Mouse (Mus musculus) adrenal gland, postnatal 36 days (tissue): ENCODE measurements at regions not wholly inside any gene's neighbourhood (a gene's known extent, or its start where the extent isn't known, plus 50 kb on each side); places are given as distances from the start of the nearest gene placed in this dataset.
"Not testable (repeated sequence)": the region's sequence is repeated elsewhere in the genome, so short reads cannot be mapped to it uniquely, and the experiment has no call there.

Experiments used
- DNase-seq, 2 experiments: peaks; one replicate each; pipeline ENCODE4 v3.0.0; 2021; ENCODE audit warnings: mixed read lengths in 1 of 2

DNA sequence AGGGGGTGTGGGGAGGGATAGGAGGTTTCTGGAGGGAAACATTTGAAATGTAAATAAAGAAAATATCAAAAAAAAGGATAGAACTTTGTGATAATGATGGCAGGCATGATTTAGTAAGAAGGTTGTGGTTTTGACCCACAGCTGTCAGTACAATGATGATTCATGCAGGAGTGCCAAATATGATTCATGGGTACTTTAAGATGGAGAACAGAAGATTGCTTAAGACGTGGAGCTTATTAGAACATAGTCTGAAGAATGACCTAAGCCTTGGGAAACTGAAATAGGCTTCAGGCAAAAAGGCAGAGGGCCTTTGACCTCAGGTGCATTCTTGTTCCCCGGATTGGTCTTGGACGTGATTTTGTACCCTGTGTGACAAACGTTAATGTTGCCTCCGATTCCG is 671.4 kb downstream of the Dad1 start:
- not testable (repeated sequence) for DNase-seq

DNA sequence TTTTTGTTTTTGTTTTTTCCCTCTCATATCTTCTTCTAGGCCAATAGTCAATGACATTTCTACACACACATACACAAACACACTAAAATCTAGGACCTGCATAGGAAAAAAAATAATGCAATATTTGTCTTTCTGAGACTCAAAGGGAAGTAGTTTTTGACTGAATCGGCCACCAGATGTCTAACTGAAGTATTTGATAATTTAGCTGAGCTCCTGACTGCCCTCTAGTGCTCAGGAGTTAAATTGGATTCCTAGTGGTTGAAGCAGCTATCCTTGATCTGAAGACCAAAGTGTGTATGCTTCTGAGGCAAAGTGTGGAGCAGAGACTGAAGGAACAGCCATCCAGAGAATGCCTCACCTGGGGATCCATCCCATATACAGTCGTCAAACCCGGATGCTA is 672.2 kb downstream of the Dad1 start:
- DNase-seq: not testable (repeated sequence)

DNA sequence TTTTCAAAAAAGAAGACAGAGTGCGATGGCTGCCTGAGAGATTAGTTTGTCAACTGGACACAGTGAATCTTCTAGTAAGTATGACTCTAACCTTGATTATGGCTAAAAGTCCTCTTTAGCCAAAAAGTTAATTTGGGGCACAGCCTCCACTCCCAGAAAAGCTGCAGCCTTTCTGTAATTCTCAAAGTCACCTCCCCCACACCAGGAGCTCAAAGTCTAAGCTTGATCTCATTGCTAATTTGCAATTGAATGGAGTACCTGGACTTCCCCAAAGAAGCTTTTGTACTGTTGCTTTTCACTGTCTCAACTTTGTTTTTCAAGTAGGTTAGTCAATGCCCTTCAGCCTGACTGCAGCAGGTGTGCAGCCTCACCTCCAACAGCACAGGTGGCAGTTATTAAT is 677.0 kb downstream of the Dad1 start:
- DNase-seq: not testable (repeated sequence)

DNA sequence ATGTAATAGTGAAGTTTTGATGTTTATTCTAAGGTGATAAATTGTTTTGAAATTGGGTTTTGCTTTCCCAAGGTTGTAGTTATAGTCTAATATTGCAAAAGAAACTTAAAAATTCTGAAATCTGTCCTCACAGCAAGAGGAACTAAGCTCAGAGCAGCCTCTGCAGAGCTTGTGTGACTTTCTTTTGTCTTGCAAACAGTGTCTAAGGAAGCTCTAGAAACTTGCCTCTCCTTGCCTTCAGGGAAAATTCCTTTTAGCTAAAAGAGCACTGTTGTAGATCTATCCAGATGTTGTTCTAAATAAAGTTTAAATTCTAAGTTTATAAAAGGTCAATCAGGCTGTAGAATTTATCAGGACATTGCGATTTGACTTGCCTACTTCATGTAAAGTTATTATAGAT is 681.2 kb downstream of the Dad1 start:
- not testable (repeated sequence) for DNase-seq

DNA sequence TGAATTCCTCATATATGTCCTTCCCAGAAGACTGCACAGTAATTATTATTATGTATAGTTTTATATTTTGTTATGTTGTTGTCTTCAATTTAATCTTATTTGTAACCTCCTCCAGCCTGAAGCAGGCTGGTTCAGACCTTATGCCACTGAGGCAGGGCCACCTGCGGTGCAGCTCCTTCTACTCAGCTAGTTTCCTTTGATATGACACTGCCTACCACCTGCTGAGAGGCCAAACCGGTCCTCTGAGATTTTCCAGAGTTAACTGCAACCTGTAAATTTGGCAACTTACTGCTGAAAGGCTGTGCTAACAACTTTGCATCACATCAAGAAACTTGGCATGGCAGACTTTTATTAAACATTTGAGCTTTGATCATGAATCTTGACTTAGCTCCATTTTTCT is 691.3 kb downstream of the Dad1 start:
- DNase-seq: no peak

DNA sequence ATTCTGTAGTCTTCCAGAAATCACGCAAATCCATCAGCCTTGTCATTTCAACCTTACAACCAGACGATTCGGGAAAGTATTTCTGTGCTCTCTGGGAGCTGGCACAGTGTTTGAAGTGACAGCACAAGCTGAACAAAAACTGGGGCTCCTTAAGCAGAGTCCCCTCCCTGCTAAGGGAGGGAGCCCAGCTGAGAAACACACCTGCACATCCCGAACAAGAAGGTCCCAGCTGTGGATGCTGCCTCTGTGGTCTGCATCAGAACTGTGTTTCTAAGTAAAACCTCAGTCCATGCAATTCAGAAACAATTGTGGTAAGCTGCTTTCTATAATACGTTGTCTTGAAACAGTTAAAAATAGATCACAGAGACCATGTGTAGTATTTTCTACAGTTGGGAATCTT is 693.8 kb downstream of the Dad1 start:
- DNase-seq: not testable (repeated sequence)

DNA sequence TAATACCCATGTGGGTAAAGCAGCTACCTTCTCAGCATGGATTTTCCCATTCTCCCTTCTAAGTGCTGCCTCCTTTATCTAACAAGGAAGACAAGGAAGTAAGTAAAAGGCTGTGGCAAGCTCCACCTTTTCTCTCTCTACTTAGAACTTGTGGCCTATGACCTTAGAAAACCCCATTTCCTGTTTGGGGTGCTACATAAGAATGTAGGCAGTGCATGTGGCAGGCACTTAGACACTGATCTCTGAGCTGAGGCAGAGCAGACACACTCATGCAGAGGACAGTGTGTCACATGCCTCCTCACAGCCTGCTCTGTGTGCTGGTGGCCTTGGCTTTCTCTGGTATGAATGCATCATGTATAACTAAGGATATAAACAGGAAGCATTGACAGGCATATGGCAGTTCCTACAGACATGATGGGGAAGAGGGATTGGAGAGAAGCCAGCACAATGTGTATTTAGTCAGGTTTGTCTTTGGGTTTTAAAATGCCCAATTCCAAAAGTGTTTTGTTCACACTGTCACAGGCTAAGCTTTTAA is 694.5 kb downstream of the Dad1 start:
- not testable (repeated sequence) for DNase-seq

DNA sequence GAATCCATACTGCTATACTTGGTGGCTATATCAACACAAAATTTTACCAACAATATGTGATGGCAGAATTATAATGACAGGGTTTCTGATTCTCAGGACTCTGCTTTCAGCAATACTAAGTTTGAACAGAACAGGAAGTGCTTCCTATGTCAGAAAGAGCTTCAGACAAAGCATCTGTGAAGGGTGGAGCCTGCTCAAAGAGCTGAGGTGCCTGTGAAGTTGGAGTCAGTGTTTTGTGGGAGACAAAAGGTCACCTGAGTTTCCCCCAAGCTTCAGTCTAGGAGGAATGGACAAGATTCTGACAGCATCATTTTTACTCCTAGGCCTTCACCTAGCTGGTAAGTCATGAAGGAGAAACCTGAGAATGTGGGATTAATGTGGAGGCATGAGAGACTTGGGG is 700.1 kb downstream of the Dad1 start:
- DNase-seq: no peak

DNA sequence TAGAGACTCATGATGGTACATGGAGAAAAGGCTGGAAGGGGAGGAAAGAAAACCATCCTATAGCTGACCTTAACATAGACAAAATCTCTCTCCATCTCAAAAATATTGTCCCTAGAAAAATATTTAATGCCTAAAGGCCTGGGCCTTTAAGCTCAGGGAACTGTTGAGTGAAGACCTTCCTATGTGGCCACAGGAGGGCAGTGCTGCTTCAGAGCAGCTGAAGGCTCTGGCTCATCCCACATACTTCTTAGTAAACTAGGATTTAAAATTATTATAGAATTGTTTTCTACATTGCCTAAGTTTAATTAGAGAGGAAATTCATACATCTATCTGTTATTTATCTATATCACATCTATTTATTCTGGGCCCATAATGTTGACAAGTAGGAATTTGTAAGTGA is 706.5 kb downstream of the Dad1 start:
- peak; percentile 2 to 26 for DNase-seq

DNA sequence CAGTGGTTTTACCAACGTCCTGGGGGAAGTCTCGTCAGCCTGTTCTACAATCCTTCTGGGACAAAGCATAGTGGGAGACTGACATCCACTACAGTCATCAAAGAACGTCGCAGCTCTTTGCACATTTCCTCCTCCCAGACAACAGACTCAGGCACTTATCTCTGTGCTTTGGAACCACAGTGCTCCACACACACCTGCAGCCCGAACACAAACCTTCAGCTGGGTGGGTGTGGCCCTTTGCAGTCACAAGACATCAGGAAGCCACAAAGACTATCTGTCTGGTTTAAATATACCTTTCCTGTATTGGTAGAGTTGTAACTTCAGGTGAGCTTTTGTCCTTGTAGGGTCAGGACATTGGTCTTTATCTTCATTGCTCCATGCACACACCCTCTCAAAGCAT is 708.6 kb downstream of the Dad1 start:
- no peak for DNase-seq

DNA sequence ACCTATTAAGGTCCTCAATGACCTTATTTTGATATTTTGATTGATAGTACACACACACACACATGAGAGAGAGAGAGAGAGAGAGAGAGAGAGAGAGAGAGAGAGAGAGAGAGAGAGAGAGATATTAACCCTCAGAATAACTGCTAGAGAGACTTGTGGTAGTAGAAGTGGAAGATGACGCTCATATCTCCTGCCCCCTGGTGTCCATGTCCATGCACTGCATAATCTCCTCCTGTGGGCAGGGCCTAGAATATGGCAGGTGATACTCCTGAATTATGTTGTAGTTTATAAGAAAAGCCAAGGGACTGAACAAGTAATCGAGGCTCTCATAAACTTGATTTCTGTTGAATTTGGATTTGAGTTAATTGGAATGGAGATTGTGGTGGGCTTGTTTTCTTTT is 712.3 kb downstream of the Dad1 start:
- peak; percentile 46 to 64 for DNase-seq

DNA sequence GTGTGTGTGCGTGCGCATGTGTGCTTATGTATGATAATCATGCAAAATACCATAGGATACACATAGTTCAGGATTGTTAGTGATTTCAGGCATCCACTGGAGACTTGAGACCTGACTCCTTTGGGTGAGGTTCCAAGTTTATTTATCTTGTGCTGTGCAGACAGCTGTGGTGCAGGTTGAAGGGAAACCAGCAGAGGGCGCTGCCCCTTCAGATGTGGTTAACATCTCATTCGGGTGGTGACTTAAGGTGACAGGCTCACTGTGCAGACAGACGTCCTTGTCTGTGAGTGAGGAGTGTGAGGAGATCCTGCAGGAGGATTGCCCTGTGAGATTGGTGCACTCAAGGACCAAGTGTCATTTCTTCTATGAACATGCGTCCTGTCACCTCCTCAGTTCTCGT is 716.0 kb downstream of the Dad1 start:
- DNase-seq: peak in 1 of 2 experiments; percentile 3

DNA sequence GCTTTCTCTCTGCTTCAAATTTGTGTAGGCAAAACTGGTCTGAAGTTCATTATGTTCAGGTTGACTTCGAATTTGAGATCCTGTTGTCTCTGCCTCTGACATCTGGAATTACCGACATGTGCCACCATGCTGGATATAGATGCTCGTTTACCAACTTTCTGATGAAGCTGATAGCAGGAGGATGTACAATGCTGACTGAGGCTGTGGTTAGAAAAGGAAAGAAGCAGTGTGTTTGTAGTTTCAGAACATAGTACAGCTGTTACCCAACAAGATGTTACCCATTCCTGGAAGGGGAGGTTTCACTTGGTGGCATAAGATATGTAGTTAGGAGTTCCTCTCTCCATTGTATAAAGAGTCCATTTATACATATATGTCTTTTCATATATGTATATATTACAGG is 730.5 kb downstream of the Dad1 start:
- DNase-seq: not testable (repeated sequence)

DNA sequence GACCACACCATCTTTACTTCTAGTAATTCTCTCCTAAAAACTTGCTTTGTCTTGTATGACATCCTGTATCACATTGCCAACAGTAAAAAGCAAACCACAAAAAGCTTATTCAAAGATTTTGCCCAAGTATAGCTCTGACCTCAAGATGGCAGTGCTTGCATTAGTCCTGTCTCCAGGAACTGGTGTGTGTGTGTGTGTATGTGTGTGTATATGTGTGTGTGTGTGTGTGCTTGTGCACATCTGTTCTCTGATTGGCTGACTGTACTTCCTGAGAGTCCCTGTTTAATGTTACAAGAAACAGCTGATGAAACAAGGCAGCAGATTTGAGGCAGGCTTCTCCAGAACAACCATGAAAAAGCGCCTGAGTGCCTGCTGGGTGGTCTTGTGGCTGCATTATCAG is 735.0 kb downstream of the Dad1 start:
- not testable (repeated sequence) for DNase-seq

DNA sequence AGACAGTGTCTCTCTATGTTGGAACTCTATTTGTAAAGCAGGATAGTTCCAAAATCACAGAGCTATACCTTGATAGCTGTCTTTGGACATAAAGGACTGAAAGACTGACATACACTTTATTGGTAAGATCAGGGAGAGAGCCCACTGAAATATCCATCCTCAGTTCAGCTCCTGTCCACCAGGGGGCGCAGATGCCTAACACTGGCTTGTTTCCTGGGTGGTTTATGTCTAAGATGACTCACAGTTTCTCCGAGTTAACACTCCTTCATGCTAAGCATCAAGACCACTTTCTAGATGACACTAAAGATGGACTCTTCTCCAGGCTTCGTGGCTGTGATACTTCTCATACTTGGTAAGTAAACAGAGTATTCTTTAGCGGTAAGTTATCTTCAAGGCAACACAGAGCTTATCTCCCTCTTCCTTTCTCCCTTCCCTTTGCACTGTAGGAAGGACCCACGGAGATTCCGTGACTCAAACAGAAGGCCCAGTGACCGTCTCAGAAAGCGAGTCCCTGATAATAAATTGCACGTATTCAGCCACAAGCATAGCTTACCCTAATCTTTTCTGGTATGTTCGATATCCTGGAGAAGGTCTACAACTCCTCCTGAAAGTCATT is 737.2 kb downstream of the Dad1 start:
- DNase-seq: not testable (repeated sequence)

DNA sequence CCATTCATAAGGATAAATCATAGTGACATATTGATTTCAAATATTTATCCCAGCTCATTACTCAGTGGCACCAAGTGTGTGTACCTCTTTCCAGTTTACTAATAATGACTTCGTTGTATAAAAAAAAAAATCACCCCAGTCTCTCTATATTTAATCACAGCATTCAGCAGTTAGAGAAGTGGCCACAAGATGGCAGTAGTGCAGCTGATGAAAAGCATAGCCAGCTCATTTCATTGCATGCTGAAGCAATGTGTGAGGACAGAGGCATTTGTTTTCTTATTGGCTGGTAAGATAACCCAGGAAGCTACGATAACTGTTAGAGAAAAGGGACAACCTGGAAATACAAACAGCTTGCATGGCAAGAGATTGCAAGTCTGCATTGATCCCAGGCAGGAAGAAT is 748.5 kb downstream of the Dad1 start:
- peak; percentile 22 to 56 for DNase-seq

DNA sequence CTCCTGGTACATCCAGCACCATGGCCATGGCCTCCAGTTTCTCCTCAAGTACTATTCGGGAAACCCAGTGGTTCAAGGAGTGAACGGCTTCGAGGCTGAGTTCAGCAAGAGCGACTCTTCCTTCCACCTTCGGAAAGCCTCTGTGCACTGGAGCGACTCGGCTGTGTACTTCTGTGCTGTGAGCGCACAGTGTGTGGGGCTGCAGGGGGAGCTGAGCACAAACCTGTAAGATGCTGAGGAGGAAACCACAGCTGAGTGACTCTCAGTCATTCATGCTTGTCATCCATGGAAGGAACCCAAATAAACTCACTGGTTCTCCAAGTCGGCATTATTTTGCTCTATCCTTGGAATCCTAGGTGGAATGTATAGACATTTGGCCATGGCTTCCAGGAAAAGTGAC is 765.5 kb downstream of the Dad1 start:
- DNase-seq: not testable (repeated sequence)

DNA sequence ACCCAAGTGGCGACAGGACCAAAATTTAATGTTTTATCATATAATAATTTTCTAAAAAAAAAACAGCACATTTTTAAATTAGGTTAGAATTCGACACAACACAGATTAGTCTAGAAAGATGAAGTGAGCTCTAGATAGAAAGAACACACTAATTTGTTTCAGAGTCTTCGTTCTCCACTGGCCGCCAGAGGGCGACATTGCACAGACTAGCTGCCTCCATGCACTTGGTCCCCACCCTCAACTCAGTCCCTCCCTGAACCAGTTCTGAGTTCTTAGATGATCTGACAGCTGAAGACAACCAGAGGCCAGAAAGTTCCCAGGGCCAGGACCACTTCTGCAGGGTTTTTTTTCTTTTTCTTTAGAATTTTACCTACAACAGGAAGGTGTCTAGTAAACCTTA is 766.3 kb downstream of the Dad1 start:
- not testable (repeated sequence) for DNase-seq

DNA sequence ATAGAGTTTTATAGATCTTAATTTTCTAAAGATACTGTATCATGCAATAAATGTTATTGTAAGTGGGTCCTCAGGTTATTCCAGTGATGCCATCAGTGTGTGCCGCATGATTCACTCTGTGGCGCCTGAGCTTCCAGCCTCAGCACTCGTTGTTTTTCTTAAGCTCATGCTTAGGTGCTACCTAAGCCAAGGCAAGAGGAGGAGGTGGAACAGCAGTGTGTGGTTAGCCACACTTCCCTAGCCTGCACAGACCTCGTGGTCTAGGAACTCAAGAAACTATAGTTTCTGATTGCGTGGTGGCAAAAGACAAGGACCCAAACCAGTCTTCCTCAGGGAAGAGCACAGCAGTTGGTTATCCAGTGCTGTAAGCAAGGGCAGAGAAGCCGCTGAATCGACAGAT is 779.7 kb downstream of the Dad1 start:
- DNase-seq: not testable (repeated sequence)

DNA sequence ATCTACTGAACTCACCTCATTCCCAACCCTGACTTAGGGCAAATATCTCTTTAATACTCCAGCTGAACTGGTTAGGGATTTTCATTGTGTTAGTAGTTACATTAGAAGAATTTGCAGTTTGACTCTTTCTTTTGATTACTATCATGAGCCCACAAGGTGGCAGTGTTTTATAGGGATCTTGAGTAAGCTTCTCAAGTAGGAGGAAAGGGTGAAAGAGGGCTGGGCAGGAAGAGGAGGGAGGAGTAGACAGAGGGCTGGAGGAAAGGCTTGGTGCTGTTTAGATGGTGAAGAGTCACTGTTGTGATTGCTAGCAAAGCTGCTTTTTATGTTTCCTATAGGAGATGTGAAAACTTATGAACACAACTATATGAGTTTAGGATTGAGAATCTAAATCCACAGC is 793.1 kb downstream of the Dad1 start:
- not testable (repeated sequence) for DNase-seq

DNA sequence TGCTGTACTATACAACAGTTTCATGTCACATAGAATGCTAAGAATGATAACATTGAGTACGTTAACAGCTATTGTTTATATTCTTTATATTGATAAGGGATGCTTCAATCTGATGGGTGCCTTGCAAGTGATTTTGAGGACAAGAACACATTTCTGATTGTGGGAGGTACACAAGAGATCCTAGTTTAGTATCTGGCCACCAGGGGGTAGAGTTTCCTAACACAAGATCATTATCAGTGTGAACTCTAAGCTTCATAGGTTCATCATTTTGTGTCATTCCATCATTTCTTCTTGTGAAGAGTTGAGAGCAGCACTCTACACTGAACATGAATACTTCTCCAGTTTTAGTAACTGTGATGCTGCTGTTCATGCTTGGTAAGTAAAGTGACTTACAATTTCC is 799.9 kb downstream of the Dad1 start:
- no peak for DNase-seq

DNA sequence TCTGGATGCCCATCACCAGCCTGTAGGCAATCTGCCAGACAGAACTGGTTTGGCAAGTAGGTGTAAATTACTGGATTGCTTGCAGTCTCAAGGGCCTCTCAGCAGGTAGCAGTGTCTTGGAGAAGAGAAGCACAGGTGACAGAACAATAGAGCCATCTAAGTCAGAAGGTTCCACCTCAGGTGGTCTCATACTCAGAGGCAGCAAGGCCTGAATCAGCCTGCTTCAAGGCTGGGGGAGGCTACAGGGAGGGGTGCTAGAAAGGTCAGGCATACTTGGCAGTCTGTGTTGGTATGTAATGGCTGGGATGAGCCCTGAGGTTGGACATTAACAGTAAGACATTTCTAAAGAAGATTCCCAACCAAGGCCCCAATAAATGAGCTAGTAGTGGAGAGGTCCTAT is 814.3 kb downstream of the Dad1 start:
- DNase-seq: not testable (repeated sequence)

DNA sequence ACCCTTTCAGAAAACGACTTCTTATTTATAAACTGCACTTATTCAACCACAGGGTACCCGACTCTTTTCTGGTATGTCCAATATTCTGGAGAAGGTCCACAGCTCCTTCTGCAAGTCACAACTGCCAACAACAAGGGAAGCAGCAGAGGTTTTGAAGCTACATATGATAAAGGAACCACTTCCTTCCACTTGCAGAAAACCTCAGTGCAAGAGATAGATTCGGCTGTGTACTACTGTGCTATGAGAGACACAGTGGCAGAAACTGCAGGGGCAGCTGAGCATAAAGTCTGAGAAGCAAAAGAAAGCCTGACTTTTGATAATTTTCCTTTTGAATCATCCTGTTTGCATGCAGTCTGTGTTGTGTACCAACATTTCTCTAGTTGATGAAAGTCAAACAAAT is 823.8 kb downstream of the Dad1 start:
- DNase-seq: not testable (repeated sequence)

DNA sequence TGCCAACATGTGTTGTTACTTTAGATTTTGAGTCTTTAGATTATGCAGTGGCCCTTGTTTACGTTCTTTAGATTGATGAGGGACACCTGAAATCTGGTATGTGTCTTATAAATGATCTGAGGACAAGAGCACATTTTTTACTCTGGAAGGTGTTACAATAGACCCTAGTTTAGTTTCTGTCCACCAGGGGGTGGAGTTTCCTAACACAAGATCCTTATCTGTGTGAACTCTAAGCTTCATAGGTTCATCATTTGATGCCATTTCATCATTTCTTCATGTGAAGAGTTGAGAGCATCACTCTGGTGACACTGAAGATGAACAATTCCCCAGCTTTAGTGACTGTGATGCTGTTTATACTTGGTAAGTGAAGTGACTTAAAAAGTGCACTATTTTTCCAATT is 825.5 kb downstream of the Dad1 start:
- not testable (repeated sequence) for DNase-seq

DNA sequence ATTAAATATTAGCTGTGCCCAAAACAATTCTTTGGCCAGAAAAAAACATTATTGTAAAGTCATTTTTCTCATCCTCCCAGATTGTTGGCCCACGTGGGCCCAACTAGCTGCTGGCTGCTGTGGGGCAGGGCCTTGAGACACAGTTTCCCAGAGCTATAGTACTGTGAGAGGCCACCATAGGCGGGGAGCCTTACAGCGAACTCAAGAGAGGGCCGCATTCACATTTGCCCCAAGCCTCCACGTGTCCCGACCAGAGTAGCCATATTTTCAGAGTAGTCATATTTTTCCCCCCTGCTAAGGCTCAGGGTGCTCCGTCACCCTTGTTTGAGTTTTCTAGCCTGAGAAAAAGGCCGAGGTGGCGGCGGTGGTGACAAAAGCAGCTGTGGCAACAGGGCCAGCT is 826.3 kb downstream of the Dad1 start:
- not testable (repeated sequence) for DNase-seq
